ENCODE assay signal across 8 mouse cellular contexts in the genomic region with DNA sequence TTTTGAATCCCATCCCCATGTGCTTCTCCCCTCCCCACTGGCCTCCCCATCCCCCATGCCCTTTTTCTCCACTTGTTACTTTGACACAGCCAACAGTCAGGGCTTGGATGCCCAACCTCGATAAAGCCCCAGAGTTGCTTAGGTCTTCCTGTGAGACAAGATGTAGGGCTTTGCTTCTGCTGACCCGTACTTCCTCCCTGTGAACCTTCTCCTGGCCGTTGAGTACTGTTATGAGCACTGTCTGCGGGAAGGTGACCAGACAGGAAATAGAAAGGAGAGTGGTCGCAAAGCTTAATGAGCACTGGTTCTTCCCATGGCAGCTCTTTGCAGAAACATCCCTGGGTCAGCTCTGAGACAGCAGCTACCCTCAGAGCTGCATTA. TPM values are rescaled to one million over a fixed set of nuclear protein-coding genes. Genes with fewer than 3 reads are reported as not detected.
DNase-seq lines count a peak whose midpoint lies in the region; ATAC-seq and TF ChIP-seq lines count a peak whose summit lies in the region.

No protein-coding gene starts in this region.

- no peaks in the 10 kb centered on the region for H3K9me3 ChIP-seq in heart, embryonic 10.5 days
- H3K9me3 ChIP-seq in forebrain, embryonic 16.5 days (ENCODE audit: control insufficient read depth, low read length), result no peaks in the 10 kb centered on the region
- H3K9me3 ChIP-seq in limb, embryonic 14.5 days (ENCODE audit: control insufficient read depth, low read length), result no peaks in the 10 kb centered on the region

- peaks cover 50% of the 10 kb centered on the region for H3K4me1 ChIP-seq in heart, embryonic 10.5 days
- H3K4me1 ChIP-seq in forebrain, embryonic 16.5 days (replicated peaks; ENCODE audit: control insufficient read depth, insufficient read depth, low read length), result peaks cover 22% of the 10 kb centered on the region
- peaks cover 19% of the 10 kb centered on the region for H3K4me1 ChIP-seq in limb, embryonic 14.5 days (ENCODE audit: control insufficient read depth, insufficient read depth, low read length)

- ATAC-seq in forebrain, embryonic 16.5 days, result no peak
- ATAC-seq in limb, embryonic 14.5 days (ENCODE audit: low FRiP score, low read depth), result no peak

- WGBS in heart, embryonic 10.5 days, result 36% methylated on average over 5 of the region's 5 CpGs
- WGBS in forebrain, embryonic 16.5 days, result 67% methylated on average over 5 of the region's 5 CpGs
- 14% methylated on average over 5 of the region's 5 CpGs for WGBS in limb, embryonic 14.5 days

- TF ChIP-seq POLR2A in limb, embryonic 14.5 days (IDR thresholded peaks at IDR 0.05; ENCODE audit: borderline replicate concordance, extremely low read depth, insufficient read depth, insufficient read length), result no peak

- peak overlapping the region; percentile 59 for H3K27ac ChIP-seq in heart, embryonic 10.5 days
- H3K27ac ChIP-seq in forebrain, embryonic 16.5 days (ENCODE audit: low read length), result 0 out of 2 replicates have a peak overlapping the region, but pooled peaks have one; percentile 30
- peak overlapping the region; percentile 44 for H3K27ac ChIP-seq in limb, embryonic 14.5 days (replicated peaks; ENCODE audit: low read depth, low read length)

- no peak overlapping the region for H3K9ac ChIP-seq in forebrain, embryonic 16.5 days (replicated peaks; ENCODE audit: low read depth, low read length)
- no peak overlapping the region for H3K9ac ChIP-seq in limb, embryonic 14.5 days (ENCODE audit: low read depth, low read length, severe bottlenecking)

- H3K4me2 ChIP-seq in forebrain, embryonic 16.5 days (ENCODE audit: low read length), result no peak overlapping the region
- H3K4me2 ChIP-seq in limb, embryonic 14.5 days (replicated peaks; ENCODE audit: low read depth, low read length, severe bottlenecking), result no peak overlapping the region

- no peaks in the 10 kb centered on the region for H3K36me3 ChIP-seq in heart, embryonic 10.5 days
- no peaks in the 10 kb centered on the region for H3K36me3 ChIP-seq in forebrain, embryonic 16.5 days (ENCODE audit: control insufficient read depth, insufficient read depth)
- 0 out of 2 replicates have a peak, but pooled peaks cover 2% of the 10 kb centered on the region for H3K36me3 ChIP-seq in limb, embryonic 14.5 days (ENCODE audit: control insufficient read depth, insufficient read depth, low read length)

- H3K4me3 ChIP-seq in heart, embryonic 10.5 days, result peak overlapping the region; percentile 27; the same call in 1 of the 2 replicates
- H3K4me3 ChIP-seq in forebrain, embryonic 16.5 days (replicated peaks; ENCODE audit: low read length), result no peak overlapping the region
- H3K4me3 ChIP-seq in limb, embryonic 14.5 days (replicated peaks; ENCODE audit: low read length), result no peak overlapping the region

- no peak for DNase-seq in heart, embryonic 10.5 days (ENCODE audit: low spot score)
- no peak for DNase-seq in heart, adult 8-10 months (ENCODE audit: low spot score)
- DNase-seq in A20 (ENCODE audit: low read depth, low spot score), result peak; percentile 58
- DNase-seq in limb, embryonic 14.5 days (ENCODE audit: low spot score), result no peak
- DNase-seq in gastrocnemius, postnatal 4 days (ENCODE audit: low spot score in 2 of 2), result no peak
- DNase-seq in cerebellum, postnatal 25 days, result no peak
- no peak for DNase-seq in adrenal gland, adult 8-10 months

- peaks cover 60% of the 10 kb centered on the region for H3K27me3 ChIP-seq in heart, embryonic 10.5 days (ENCODE audit: insufficient read depth, poor library complexity, severe bottlenecking)
- H3K27me3 ChIP-seq in forebrain, embryonic 16.5 days (replicated peaks; ENCODE audit: control insufficient read depth, insufficient read depth, low read length), result no peaks in the 10 kb centered on the region
- no peaks in the 10 kb centered on the region for H3K27me3 ChIP-seq in limb, embryonic 14.5 days (ENCODE audit: control insufficient read depth, insufficient read depth, low read length)

RNA-seq across cellular contexts. Expression of a gene that starts 25.4 kb away (rescaled TPM):
- polyA plus RNA-seq in heart, embryonic 10.5 days (2016; fragmentation: Nextera tagmentation; extraction: Ambion mirVana), result 0.65 and 0.85 TPM in 2 replicates
- 10 to 100 TPM; 12.2 to 24.8 (median 14.4) TPM for total RNA-seq in heart, adult 8-10 months (2022)
- 52.6 and 68.6 TPM in 2 replicates for polyA plus RNA-seq in forebrain, embryonic 16.5 days (2015; fragmentation: Nextera tagmentation; extraction: Ambion mirVana)
- 17.4 and 17.7 TPM in 2 replicates for polyA plus RNA-seq in limb, embryonic 14.5 days (2012; rRNA removed)
- polyA plus RNA-seq in limb, embryonic 14.5 days (2014; fragmentation: Nextera tagmentation; extraction: Ambion mirVana), result 7.3 and 7.6 TPM in 2 replicates
- 1 to 10 TPM; 6.0 to 6.7 TPM for total RNA-seq in gastrocnemius, postnatal 4 days (2021)
- 10 to 100 TPM; 55.0 to 86.5 (median 65.1) TPM for total RNA-seq in adrenal gland, adult 8-10 months (2022)
